Mouse (Mus musculus) hindbrain, embryonic 15.5 days (tissue): ENCODE measurements around the gene Flad1. TPM values are rescaled to one million over a fixed set of nuclear protein-coding genes. Genes with fewer than 3 reads are reported as not detected.

ENCODE experiments used
- ATAC-seq: fragments of 200-750 bp; cut with Nextera tagmentation; 2 replicates; pipeline ENCODE4 v1.8.0; 2017; ENCODE audit warnings: low read depth, moderate number of reproducible peaks, moderate TSS enrichment; ENCODE audit not compliant: low FRiP score
- H3K27ac ChIP-seq: fragments of 300-500 bp; sonication (generic); replicated peaks from 2 replicates; pipeline ENCODE4 v1.5.1; 2015; ENCODE audit warnings: mild to moderate bottlenecking, inconsistent platforms
- H3K27me3 ChIP-seq: fragments of 300-500 bp; sonication (generic); 2 replicates; pipeline ENCODE4 v1.6.1; 2015; ENCODE audit warnings: control low read depth, inconsistent platforms
- H3K36me3 ChIP-seq: fragments of 300-500 bp; sonication (generic); 2 replicates; pipeline ENCODE4 v1.6.1; 2015; ENCODE audit warnings: control low read depth, inconsistent platforms
- H3K4me1 ChIP-seq: fragments of 300-500 bp; sonication (generic); replicated peaks from 2 replicates; pipeline ENCODE4 v1.6.1; 2015; ENCODE audit warnings: control low read depth, inconsistent platforms
- H3K4me2 ChIP-seq: fragments of 300-500 bp; sonication (generic); 2 replicates; pipeline ENCODE4 v1.6.1; 2015; ENCODE audit warnings: moderate library complexity, mild to moderate bottlenecking, inconsistent platforms
- H3K4me3 ChIP-seq: fragments of 300-500 bp; sonication (generic); 2 replicates; pipeline ENCODE4 v1.5.1; 2015; ENCODE audit warnings: mild to moderate bottlenecking, inconsistent platforms
- H3K9ac ChIP-seq: fragments of 300-500 bp; sonication (generic); 2 replicates; pipeline ENCODE4 v1.6.1; 2015; ENCODE audit warnings: inconsistent platforms
- H3K9me3 ChIP-seq: fragments of 300-500 bp; sonication (generic); 2 replicates; pipeline ENCODE4 v1.6.1; 2016; ENCODE audit warnings: control low read depth, inconsistent platforms
- WGBS: fragments of 180-500 bp; shearing (Covaris S2); methylation state at CpG from one replicate; pipeline ENCODE4 v1.1.7; 2015; 5-methylcytosine and 5-hydroxymethylcytosine counted together
- polyA plus RNA-seq: library from polyadenylated mRNA; unstranded; fragments of >200 nt; fragmentation: Nextera tagmentation; extraction: Ambion mirVana; gene quantifications from 2 replicates; pipeline ENCODE4 v1.2.1, GENCODE M21; 2015

Flad1 gene
- polyA plus RNA-seq, 1 experiment from 2014 or later: 33.3 TPM

DNA sequence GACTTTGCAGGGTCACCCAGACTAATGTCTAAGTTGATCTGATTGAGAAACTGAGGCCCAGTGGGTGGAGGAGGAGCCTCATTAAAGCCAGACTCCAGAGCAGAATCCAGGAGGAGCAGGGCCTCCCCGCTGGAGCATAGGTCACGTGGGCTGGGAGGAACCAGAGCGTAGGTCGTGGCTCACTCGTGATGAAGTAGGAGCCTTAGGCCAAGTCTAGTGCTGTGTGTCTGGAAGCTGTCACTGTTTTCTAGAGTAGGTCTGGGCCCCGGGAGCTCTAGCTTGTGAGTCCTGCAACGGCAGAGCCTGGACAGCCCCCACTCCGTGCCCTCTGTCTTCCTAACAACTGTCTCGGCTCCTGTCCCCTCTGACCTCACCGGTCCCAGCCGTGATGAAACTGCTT is 44.3 kb downstream of the Flad1 start:
- no peaks in the 10 kb centered on the region for H3K4me1 ChIP-seq
- no peaks in the 10 kb centered on the region for H3K9me3 ChIP-seq
- H3K27me3 ChIP-seq: no peaks in the 10 kb centered on the region
- no peak overlapping the region for H3K9ac ChIP-seq
- no peak for ATAC-seq
- H3K36me3 ChIP-seq: no peaks in the 10 kb centered on the region
- no peak overlapping the region for H3K4me3 ChIP-seq
- H3K27ac ChIP-seq: no peak overlapping the region
- 73% methylated on average over 11 of the region's 11 CpGs for WGBS
- H3K4me2 ChIP-seq: no peak overlapping the region

DNA sequence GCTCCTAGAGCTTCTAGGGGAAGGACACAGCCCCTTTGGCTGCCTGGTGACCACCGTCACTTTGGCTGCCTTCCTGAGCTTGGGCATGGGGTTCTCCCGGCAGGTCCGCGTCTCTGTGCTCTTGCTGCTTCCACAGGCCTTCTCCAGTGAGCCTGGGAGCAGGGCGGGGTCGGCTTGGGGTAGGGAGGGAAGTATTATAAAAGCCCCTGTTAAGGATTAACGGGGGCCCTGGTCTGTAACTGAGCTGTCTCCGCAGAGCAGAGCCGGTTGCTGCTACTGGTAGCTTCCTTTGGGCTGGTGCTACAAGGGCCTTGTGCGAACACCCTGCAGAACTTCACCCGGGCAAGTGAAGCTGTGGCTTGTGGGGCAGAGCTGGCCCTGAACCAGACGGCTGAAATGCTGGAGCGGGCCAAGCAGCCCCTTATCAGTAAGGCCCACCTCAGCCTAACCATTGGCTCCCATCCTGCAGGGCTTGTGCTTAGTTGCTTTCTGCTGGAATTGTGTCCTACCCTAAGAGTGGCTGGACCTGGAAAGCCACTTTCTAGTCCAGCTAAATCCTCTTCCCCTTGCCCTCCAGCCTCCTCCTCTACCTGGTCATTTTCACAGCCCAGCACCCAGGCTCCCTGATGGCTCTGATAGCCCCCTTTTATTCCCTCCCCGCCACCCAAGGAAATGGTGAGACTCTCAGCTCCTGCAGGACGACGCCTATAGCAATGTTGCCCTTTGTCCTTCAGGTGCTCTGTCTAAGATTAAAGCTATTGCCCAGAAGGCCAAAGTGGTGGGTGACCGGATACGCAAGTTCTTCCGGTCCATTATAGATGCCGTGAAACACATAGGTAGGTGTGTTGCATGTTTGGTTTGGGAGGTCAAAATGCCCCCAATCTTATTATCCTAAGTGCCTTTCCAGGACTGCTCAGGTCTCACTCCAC is 45.9 kb downstream of the Flad1 start:
- 74% methylated on average over 20 of the region's 20 CpGs for WGBS

DNA sequence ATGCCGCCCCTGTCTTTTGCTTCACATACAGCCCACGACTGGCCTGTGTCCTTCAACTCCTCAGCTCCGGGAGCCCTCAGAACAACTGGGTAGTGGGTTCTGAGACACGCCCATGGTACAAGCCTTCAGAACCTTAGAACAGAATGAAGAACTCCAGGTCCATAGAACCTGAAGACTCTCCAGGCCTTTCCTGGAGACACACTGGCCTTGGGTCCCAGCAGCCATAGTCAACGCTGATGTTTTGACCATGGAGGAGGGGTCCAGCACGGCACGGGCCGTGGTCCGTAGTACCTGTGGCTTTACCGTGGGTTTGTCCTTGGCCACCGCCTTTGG is 46.6 kb downstream of the Flad1 start, which contains the start of gene Dcst1:
Gene Dcst1 (minus strand): TSS at position 101 of the 333 bp plus-strand sequence.
- H3K27me3 ChIP-seq: no peaks in the 10 kb centered on the region
- H3K27ac ChIP-seq: no peak within 1 kb of the TSS
- no peak within 1 kb of the TSS for H3K4me2 ChIP-seq
- ATAC-seq: no peak
- no peak within 1 kb of the TSS for H3K9ac ChIP-seq
- H3K36me3 ChIP-seq: no peaks in the 10 kb centered on the region
- no peaks in the 10 kb centered on the region for H3K9me3 ChIP-seq
- H3K4me3 ChIP-seq: no peak within 1 kb of the TSS
- H3K4me1 ChIP-seq: no peaks in the 10 kb centered on the region
- WGBS: 82% methylated on average over 11 of the region's 11 CpGs

More for the DNA sequence above, 45.9 kb downstream of the Flad1 start:
- no peaks in the 10 kb centered on the region for H3K9me3 ChIP-seq
- no peak overlapping the region for H3K9ac ChIP-seq
- ATAC-seq: no peak
- H3K27me3 ChIP-seq: no peaks in the 10 kb centered on the region
- no peaks in the 10 kb centered on the region for H3K36me3 ChIP-seq
- H3K4me1 ChIP-seq: no peaks in the 10 kb centered on the region
- no peak overlapping the region for H3K4me3 ChIP-seq
- H3K27ac ChIP-seq: no peak overlapping the region
- no peak overlapping the region for H3K4me2 ChIP-seq

DNA sequence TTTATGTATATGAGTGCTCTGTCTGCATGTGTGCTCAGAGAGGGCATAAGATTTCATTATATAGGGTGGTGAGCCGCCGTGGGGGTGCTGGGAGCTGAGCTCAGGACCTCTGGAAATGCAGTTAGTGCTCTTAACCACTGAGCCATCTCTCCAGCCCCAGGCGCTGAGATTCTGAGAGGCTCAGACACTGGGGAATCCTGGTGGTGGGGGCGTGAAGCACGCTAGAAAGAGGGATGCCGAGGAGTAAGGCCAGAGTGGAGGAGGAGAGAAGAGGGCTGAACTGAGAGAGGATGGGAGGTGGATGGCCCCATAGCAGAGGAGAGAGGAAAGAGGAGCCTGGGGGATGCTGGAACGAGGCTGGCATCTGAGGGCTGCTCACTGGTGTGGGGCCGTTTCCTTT is 47.0 kb downstream of the Flad1 start:
- no peak overlapping the region for H3K4me2 ChIP-seq
- no peaks in the 10 kb centered on the region for H3K9me3 ChIP-seq
- no peak for ATAC-seq
- H3K9ac ChIP-seq: no peak overlapping the region
- WGBS: 57% methylated on average over 8 of the region's 8 CpGs
- H3K27ac ChIP-seq: no peak overlapping the region
- no peaks in the 10 kb centered on the region for H3K27me3 ChIP-seq
- H3K4me1 ChIP-seq: no peaks in the 10 kb centered on the region
- H3K4me3 ChIP-seq: no peak overlapping the region
- no peaks in the 10 kb centered on the region for H3K36me3 ChIP-seq

DNA sequence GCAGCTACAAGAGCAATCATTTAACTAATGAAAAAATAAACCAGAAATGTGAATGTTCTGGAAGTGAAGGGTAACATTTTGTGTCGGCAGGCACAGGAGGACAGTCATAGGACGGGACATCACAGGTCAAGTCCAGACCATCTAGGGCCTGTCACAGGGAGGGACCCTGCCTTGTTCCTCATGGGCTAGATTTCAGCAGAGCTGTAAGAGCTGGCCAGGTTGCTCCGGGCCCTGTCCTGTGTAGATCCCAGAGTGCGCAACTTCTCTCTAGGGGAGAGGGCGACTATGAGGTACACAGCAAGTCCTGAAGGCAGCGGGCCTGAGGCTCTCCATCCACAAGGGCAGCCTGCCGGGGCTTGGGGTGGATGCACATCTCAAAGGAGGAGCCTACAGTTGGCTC is 50.0 kb downstream of the Flad1 start, which contains the start of gene Dcst2:
Gene Dcst2 (plus strand): TSS at position 301 of the 400 bp plus-strand sequence.
- no peaks in the 10 kb centered on the region for H3K27me3 ChIP-seq
- H3K27ac ChIP-seq: no peak within 1 kb of the TSS
- H3K4me2 ChIP-seq: no peak within 1 kb of the TSS
- H3K4me3 ChIP-seq: no peak within 1 kb of the TSS
- H3K36me3 ChIP-seq: no peaks in the 10 kb centered on the region
- ATAC-seq: no peak
- WGBS: 91% methylated on average over 7 of the region's 7 CpGs
- no peaks in the 10 kb centered on the region for H3K9me3 ChIP-seq
- H3K4me1 ChIP-seq: no peaks in the 10 kb centered on the region
- no peak within 1 kb of the TSS for H3K9ac ChIP-seq

DNA sequence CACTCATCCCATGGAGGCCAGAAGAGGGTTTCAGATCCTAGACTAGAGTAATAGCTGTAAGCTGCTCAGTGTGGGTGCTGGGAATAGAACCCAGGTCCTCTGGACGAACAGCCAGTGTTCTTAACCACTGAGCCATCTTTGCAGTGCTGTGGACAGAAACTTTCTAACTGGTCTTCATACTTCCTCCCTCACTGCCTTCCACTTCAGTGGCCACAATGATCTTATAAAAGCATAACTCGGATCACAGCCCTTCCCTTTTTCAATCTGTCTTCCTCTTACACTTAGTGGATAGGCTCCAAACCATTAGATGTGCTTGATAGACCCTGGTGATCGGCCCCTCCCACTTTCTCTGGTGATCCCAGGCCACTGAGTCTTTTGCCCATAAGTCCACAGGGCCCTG is 51.4 kb downstream of the Flad1 start:
- no peak overlapping the region for H3K4me2 ChIP-seq
- no peaks in the 10 kb centered on the region for H3K36me3 ChIP-seq
- no peaks in the 10 kb centered on the region for H3K4me1 ChIP-seq
- no peak overlapping the region for H3K27ac ChIP-seq
- no peaks in the 10 kb centered on the region for H3K9me3 ChIP-seq
- WGBS: 84% methylated on average over 3 of the region's 3 CpGs
- no peak for ATAC-seq
- no peak overlapping the region for H3K4me3 ChIP-seq
- H3K27me3 ChIP-seq: no peaks in the 10 kb centered on the region
- no peak overlapping the region for H3K9ac ChIP-seq

DNA sequence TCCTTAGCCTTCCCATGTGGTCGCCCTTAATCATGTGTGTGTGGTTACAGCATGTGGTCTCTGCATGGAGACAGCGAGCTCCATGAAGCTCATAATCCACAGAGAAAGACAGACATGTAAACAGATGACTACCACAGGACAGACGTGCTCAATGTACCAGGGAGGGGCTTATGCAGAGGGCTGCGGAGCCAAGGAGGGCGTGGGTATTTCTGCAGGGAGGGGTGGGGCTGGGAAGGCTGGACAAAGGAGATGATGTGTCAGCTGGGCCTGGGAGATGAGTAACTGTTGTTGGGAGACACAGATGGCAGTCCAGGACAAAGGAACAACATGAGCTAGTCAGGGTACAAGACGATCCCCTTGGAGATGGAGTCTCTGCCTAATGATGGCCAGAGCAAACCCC is 52.0 kb downstream of the Flad1 start:
- no peak overlapping the region for H3K27ac ChIP-seq
- no peaks in the 10 kb centered on the region for H3K27me3 ChIP-seq
- WGBS: 60% methylated on average over 6 of the region's 6 CpGs
- no peaks in the 10 kb centered on the region for H3K4me1 ChIP-seq
- no peaks in the 10 kb centered on the region for H3K9me3 ChIP-seq
- no peaks in the 10 kb centered on the region for H3K36me3 ChIP-seq
- no peak for ATAC-seq
- no peak overlapping the region for H3K4me2 ChIP-seq
- no peak overlapping the region for H3K9ac ChIP-seq
- H3K4me3 ChIP-seq: no peak overlapping the region

DNA sequence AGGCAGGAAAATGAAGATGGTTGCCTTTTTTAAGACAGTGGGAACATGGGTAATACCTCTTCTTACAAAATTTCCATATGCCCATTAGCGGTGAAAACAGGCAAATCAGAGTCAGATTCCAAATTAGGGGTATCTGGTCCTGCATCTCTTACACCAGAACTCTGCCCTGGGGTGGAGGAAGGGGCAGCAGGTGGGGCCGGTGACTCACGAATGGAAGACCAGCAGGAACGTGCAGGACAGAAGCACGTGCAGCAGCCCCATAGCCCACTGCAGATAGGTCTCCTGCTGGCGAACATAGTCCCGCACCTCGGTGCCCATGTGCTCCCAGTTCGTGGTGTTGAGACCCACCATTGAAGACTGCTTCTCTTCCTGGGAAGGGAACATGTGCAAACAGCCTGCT is 55.6 kb downstream of the Flad1 start:
- WGBS: 65% methylated on average over 9 of the region's 9 CpGs
- Histone ChIP-seq H3K4me2 (no peak overlapping the region), H3K27me3 (no peaks in the 10 kb centered on the region; the same call in 1 of the 2 replicates), H3K27ac (no peak overlapping the region), H3K36me3 (no peaks in the 10 kb centered on the region), H3K9ac (no peak overlapping the region), H3K4me1 (no peaks in the 10 kb centered on the region), H3K4me3 (no peak overlapping the region), H3K9me3 (no peaks in the 10 kb centered on the region)
- ATAC-seq: no peak

DNA sequence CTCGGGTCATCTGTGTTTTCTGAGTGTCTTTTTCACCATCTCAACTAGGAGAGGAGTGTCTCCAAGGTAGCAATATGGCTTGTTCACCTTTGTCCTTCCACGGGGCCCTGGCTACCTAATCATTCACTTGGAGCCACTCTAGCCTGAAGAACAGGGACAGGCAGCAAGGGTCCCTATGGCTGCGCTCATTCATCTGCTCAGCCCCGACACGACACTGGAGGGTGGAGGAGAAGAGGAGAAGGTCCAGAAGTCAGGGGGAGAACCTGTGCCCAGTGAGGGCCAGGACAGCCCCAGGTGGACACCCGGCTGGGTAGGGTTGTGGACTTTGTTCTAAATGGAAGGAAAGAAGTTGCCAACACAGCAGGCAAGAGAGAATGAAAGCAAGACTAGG is 56.2 kb downstream of the Flad1 start:
- Histone ChIP-seq H3K4me1 (peaks cover 4% of the 10 kb centered on the region), H3K4me3 (no peak overlapping the region), H3K27ac (no peak overlapping the region), H3K9me3 (no peaks in the 10 kb centered on the region), H3K4me2 (no peak overlapping the region), H3K9ac (no peak overlapping the region), H3K27me3 (no peaks in the 10 kb centered on the region; the same call in 1 of the 2 replicates), H3K36me3 (no peaks in the 10 kb centered on the region)
- WGBS: 77% methylated on average over 6 of the region's 6 CpGs
- no peak for ATAC-seq

DNA sequence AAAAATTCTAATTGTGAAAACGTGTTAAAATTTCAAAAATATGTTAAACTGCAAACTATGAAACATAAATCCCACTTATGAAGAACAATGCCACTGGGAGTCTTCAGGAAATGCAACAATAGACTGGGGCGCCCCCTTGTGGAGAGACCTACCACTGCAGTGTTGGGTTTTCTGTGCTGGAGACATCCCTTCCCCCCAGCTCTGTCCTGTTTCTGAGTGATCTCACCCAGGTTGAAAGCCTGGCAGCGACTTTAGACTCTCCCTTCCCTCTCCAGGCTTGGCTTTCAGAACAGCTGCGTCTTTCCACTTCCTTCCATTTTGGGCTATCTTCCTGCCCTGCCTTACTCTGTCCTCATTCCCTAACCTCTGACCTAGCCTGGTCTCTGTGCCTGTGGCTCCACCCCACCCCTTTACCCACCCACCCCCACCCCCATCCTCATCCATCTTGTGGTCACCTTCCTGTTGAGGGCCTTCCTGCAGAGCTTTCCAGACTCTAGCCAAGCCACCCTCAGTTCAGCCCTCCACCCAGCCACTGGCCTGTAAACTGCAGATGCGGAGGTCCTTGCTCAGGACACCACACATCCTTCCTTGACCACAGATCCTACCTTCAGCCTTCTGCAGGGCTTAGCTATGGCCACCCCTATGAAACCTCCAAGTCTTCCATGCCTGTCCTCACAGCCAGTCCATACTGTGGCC is 56.7 kb downstream of the Flad1 start:
- no peak overlapping the region for H3K4me3 ChIP-seq
- H3K4me2 ChIP-seq: no peak overlapping the region
- H3K27ac ChIP-seq: no peak overlapping the region
- no peak for ATAC-seq
- no peak overlapping the region for H3K9ac ChIP-seq
- no peaks in the 10 kb centered on the region for H3K9me3 ChIP-seq
- no peaks in the 10 kb centered on the region for H3K36me3 ChIP-seq
- no peaks in the 10 kb centered on the region; the same call in 1 of the 2 replicates for H3K27me3 ChIP-seq
- WGBS: 16% methylated on average over 5 of the region's 5 CpGs
- H3K4me1 ChIP-seq: peaks cover 7% of the 10 kb centered on the region

DNA sequence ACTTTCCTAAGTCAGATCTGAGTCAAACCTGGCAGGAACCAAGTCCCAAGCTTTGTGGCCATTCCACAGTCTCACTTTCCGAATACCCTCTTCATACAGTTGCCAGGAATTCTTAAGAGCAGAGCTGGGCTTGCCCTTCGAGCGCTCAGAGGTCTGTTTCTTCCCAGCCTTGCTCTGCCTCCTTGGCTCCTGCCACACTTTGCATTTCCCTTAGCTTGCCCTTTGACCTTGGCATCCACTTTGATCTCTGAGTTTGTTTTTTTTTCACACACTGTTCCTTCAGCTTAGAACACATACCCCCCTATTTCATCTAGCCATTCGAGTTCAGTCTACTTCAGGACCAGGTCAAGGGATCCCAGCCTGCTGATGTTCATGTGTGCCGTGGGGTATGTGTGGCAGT is 60.4 kb downstream of the Flad1 start:
- 74% methylated on average over 5 of the region's 5 CpGs for WGBS
- H3K27me3 ChIP-seq: peaks cover 4% of the 10 kb centered on the region
- no peak overlapping the region for H3K4me2 ChIP-seq
- no peak overlapping the region for H3K27ac ChIP-seq
- no peaks in the 10 kb centered on the region for H3K36me3 ChIP-seq
- peaks cover 16% of the 10 kb centered on the region for H3K4me1 ChIP-seq
- no peak for ATAC-seq
- H3K4me3 ChIP-seq: no peak overlapping the region
- no peaks in the 10 kb centered on the region for H3K9me3 ChIP-seq
- no peak overlapping the region for H3K9ac ChIP-seq
